Mouse (Mus musculus): ENCODE data around the gene Inpp5e. TPM values are rescaled to one million over a fixed set of nuclear protein-coding genes. Genes with fewer than 3 reads are reported as not detected.
A peak's percentile ranks its signal among the peaks of the same experiment; 100 is the strongest.

Gene Inpp5e
- polyA plus RNA-seq, 1 experiment from 2014 or later, result 25.1 TPM

GRCm38 (mm10) chr2:26417066-26417465 lies 8.1 kb upstream of the Inpp5e start:
- H3K27me3 ChIP-seq, result no peaks in the 10 kb centered on the region
- H3K9me3 ChIP-seq (replicated peaks), result no peaks in the 10 kb centered on the region
- no peak for ATAC-seq (ENCODE audit: insufficient number of reproducible peaks, low FRiP score, low TSS enrichment, low read depth)
- H3K36me3 ChIP-seq, result peaks cover 98% of the 10 kb centered on the region
- no peak overlapping the region for H3K4me2 ChIP-seq (replicated peaks)
- H3K27ac ChIP-seq (replicated peaks), result no peak overlapping the region
- H3K4me3 ChIP-seq (replicated peaks), result no peak overlapping the region
- H3K9ac ChIP-seq, result no peak overlapping the region
- H3K4me1 ChIP-seq, result no peaks in the 10 kb centered on the region

DNA sequence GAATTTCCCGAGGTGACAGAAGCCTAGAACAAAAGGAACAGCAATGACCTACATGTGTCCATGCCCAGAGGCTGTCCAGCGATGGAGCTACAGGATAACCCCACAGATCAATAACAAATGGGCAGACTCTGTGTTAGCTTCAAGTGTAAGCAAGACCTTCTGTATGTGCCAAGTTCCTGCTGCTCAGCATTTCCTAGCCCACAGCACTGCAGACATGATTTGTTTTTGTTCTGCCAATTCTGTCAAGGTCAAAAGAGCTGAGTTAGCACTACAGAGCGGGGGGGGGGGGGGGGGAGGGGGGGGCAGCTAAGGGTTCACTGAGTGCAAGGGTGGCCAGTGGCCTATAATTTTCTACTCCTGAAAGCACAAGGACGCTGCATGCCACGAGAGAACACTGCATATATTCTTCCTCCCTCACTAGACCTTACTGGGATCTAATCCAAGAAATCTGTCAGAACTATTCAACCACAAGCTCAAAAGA lies 2.0 kb upstream of the Inpp5e start:
- H3K4me3 ChIP-seq (replicated peaks), result no peak overlapping the region
- H3K27ac ChIP-seq (replicated peaks), result peak overlapping the region; percentile 65
- ATAC-seq (ENCODE audit: insufficient number of reproducible peaks, low FRiP score, low TSS enrichment, low read depth), result no peak
- H3K9me3 ChIP-seq (replicated peaks), result no peaks in the 10 kb centered on the region
- H3K4me1 ChIP-seq, result peaks cover 39% of the 10 kb centered on the region
- H3K4me2 ChIP-seq (replicated peaks), result no peak overlapping the region
- WGBS, result 60% methylated on average over 4 of the region's 5 CpGs
- H3K9ac ChIP-seq, result no peak overlapping the region; the same call in 1 of the 2 replicates
- H3K36me3 ChIP-seq, result peaks cover 60% of the 10 kb centered on the region
- H3K27me3 ChIP-seq, result no peaks in the 10 kb centered on the region

DNA sequence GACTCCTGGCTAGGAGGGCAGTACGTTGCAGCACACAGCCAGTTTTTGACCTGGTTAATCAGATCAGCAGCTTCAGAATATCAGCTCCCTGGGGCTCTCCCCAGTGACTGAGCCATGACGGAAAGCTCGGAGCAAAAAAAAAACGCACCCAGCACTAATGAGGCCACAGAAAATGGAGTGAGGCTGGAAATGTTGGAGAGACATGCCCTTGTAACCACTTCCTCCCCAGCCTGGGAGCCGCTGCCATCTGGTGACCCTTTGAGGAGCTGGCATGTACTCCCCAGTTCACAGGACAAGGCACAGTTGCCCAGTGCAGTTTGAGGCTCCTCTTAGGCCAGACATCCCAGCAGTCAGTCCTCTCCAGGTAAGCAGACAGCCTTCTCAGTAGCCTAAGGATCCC lies 1.1 kb upstream of the Inpp5e start:
- no peak for ATAC-seq (ENCODE audit: insufficient number of reproducible peaks, low FRiP score, low TSS enrichment, low read depth)
- WGBS, result 64% methylated on average over 5 of the region's 5 CpGs
- Histone ChIP-seq H3K36me3 (peaks cover 51% of the 10 kb centered on the region), H3K27ac (replicated peaks) (peak overlapping the region; percentile 65), H3K4me2 (replicated peaks) (no peak overlapping the region), H3K4me1 (peaks cover 42% of the 10 kb centered on the region), H3K9me3 (replicated peaks) (no peaks in the 10 kb centered on the region), H3K4me3 (replicated peaks) (no peak overlapping the region), H3K9ac (no peak overlapping the region), H3K27me3 (no peaks in the 10 kb centered on the region)

- Histone ChIP-seq H3K4me2 (replicated peaks) (0 out of 2 replicates have a peak overlapping the region, but pooled peaks have one; percentile 90), H3K27me3 (no peaks in the 10 kb centered on the region), H3K9me3 (replicated peaks) (no peaks in the 10 kb centered on the region), H3K4me1 (peaks cover 42% of the 10 kb centered on the region), H3K36me3 (peaks cover 49% of the 10 kb centered on the region), H3K9ac (no peak overlapping the region), H3K4me3 (replicated peaks) (peak overlapping the region; percentile 92), H3K27ac (replicated peaks) (peak overlapping the region; percentile 65; the same call in 1 of the 2 replicates)
- 49% methylated on average over 3 of the region's 3 CpGs for WGBS
- no peak for ATAC-seq (ENCODE audit: insufficient number of reproducible peaks, low FRiP score, low TSS enrichment, low read depth)
Observed at GRCm38 (mm10) chr2:26409362-26409761, 359 bp upstream of the Inpp5e start.

DNA sequence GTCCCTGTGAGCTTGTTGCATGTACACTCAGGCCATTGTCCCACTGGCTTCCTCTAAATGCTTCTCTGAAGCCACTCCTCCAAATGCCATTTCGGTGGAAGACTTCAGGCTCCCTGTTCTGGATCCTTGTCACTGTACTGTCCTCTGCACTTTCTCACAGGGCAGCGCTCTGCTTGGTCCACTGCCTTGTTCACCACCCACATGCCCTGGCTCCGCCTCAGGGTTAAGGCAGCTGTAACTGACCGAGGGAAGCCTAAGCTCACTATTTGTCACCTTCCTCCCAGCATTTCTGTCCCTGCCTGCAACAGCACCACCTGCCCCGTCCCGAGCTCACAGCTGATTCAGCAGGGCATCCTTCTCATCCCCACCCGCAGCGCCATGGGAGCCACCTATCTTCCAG lies 5.7 kb downstream of the Inpp5e start:
- Histone ChIP-seq H3K4me2 (replicated peaks) (no peak overlapping the region), H3K4me1 (peaks cover 26% of the 10 kb centered on the region), H3K4me3 (replicated peaks) (no peak overlapping the region), H3K9ac (no peak overlapping the region), H3K9me3 (replicated peaks) (no peaks in the 10 kb centered on the region), H3K36me3 (peaks cover 43% of the 10 kb centered on the region), H3K27ac (replicated peaks) (no peak overlapping the region), H3K27me3 (no peaks in the 10 kb centered on the region)
- ATAC-seq (ENCODE audit: insufficient number of reproducible peaks, low FRiP score, low TSS enrichment, low read depth), result no peak
- 75% methylated on average over 8 of the region's 8 CpGs for WGBS

GRCm38 (mm10) chr2:26402265-26402664 lies 6.7 kb downstream of the Inpp5e start:
- Histone ChIP-seq H3K27ac (replicated peaks) (no peak overlapping the region), H3K36me3 (peaks cover 52% of the 10 kb centered on the region), H3K9ac (no peak overlapping the region), H3K27me3 (no peaks in the 10 kb centered on the region), H3K4me2 (replicated peaks) (no peak overlapping the region), H3K9me3 (replicated peaks) (no peaks in the 10 kb centered on the region), H3K4me3 (replicated peaks) (no peak overlapping the region), H3K4me1 (peaks cover 15% of the 10 kb centered on the region)
- no peak for ATAC-seq (ENCODE audit: insufficient number of reproducible peaks, low FRiP score, low TSS enrichment, low read depth)
- WGBS, result 82% methylated on average over 1 of the region's 1 CpGs

- no peaks in the 10 kb centered on the region for H3K27me3 ChIP-seq
- no peak for ATAC-seq (ENCODE audit: insufficient number of reproducible peaks, low FRiP score, low TSS enrichment, low read depth)
- H3K4me3 ChIP-seq (replicated peaks), result no peak overlapping the region
- no peak overlapping the region for H3K9ac ChIP-seq
- H3K36me3 ChIP-seq, result peaks cover 64% of the 10 kb centered on the region
- no peak overlapping the region for H3K27ac ChIP-seq (replicated peaks)
- WGBS, result 89% methylated on average over 4 of the region's 4 CpGs
- H3K4me2 ChIP-seq (replicated peaks), result no peak overlapping the region
- no peaks in the 10 kb centered on the region for H3K9me3 ChIP-seq (replicated peaks)
- H3K4me1 ChIP-seq, result peaks cover 3% of the 10 kb centered on the region; the same call in 1 of the 2 replicates
Observed at GRCm38 (mm10) chr2:26401023-26401422, 8.0 kb downstream of the Inpp5e start.

DNA sequence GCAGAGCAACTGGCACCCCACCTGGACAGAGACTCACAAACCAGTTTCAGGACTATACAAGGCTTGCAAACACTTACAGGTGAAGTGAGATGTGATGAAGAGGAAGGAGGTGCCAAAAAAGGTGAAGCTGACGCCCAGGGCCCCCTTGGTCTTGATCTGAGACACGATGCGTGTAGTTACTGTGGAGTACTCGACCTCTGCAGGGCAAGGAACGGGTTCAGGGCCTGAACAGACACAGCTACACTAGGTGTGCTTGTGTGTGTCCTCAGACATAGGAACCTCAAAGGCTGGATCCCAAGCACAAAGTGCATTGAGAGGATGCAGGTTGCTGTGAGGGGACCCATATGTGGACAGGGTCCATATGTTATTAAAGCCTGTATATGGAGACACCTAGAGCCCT lies 8.7 kb downstream of the Inpp5e start:
- no peak overlapping the region for H3K9ac ChIP-seq
- H3K4me2 ChIP-seq (replicated peaks), result no peak overlapping the region
- H3K4me1 ChIP-seq, result no peaks in the 10 kb centered on the region
- H3K4me3 ChIP-seq (replicated peaks), result no peak overlapping the region
- H3K27ac ChIP-seq (replicated peaks), result no peak overlapping the region
- peaks cover 71% of the 10 kb centered on the region for H3K36me3 ChIP-seq
- H3K9me3 ChIP-seq (replicated peaks), result no peaks in the 10 kb centered on the region
- H3K27me3 ChIP-seq, result no peaks in the 10 kb centered on the region
- WGBS, result 81% methylated on average over 5 of the region's 5 CpGs
- ATAC-seq (ENCODE audit: insufficient number of reproducible peaks, low FRiP score, low TSS enrichment, low read depth), result no peak

DNA sequence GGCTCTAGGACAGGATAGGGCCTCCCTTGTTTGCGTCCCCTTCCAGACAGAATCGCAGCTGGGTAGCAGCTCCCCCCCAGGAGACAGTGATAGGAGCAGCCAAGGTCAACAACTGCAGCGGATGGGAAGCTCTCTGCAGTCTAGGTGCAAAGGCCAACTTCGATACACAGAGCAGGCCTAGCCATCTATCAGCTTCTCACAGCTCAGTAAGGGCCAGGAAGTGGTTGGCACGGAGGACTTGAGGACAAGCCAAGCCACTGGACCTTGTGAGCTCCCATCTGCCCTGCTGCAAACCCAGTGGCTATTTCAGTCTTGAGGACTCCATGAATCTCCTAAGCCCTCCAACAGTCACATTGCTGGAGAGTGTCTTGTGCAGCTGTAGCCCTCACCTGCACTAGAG lies 9.4 kb downstream of the Inpp5e start:
- H3K27ac ChIP-seq (replicated peaks), result no peak overlapping the region
- H3K4me1 ChIP-seq, result no peaks in the 10 kb centered on the region
- H3K9me3 ChIP-seq (replicated peaks), result no peaks in the 10 kb centered on the region
- peaks cover 75% of the 10 kb centered on the region for H3K36me3 ChIP-seq
- no peak overlapping the region for H3K4me2 ChIP-seq (replicated peaks)
- no peak overlapping the region for H3K4me3 ChIP-seq (replicated peaks)
- 84% methylated on average over 5 of the region's 5 CpGs for WGBS
- 0 out of 2 replicates have a peak, but pooled peaks have one; percentile 17 for ATAC-seq (ENCODE audit: insufficient number of reproducible peaks, low FRiP score, low TSS enrichment, low read depth)
- H3K27me3 ChIP-seq, result no peaks in the 10 kb centered on the region
- H3K9ac ChIP-seq, result no peak overlapping the region

GRCm38 (mm10) chr2:26398978-26399377 lies 10.0 kb downstream of the Inpp5e start:
- Histone ChIP-seq H3K9me3 (replicated peaks) (no peaks in the 10 kb centered on the region), H3K27ac (replicated peaks) (no peak overlapping the region), H3K9ac (no peak overlapping the region), H3K27me3 (no peaks in the 10 kb centered on the region), H3K4me2 (replicated peaks) (no peak overlapping the region), H3K4me1 (no peaks in the 10 kb centered on the region), H3K36me3 (peaks cover 80% of the 10 kb centered on the region), H3K4me3 (replicated peaks) (no peak overlapping the region)
- WGBS, result 90% methylated on average over 8 of the region's 8 CpGs
- no peak for ATAC-seq (ENCODE audit: insufficient number of reproducible peaks, low FRiP score, low TSS enrichment, low read depth)

GRCm38 (mm10) chr2:26391617-26392016 lies 17.4 kb downstream of the Inpp5e start:
- Histone ChIP-seq H3K4me1 (peaks cover 22% of the 10 kb centered on the region), H3K9ac (no peak overlapping the region), H3K27me3 (no peaks in the 10 kb centered on the region), H3K4me2 (replicated peaks) (no peak overlapping the region), H3K4me3 (replicated peaks) (no peak overlapping the region), H3K9me3 (replicated peaks) (no peaks in the 10 kb centered on the region), H3K36me3 (peaks cover 76% of the 10 kb centered on the region), H3K27ac (replicated peaks) (no peak overlapping the region)
- WGBS, result 93% methylated on average over 6 of the region's 6 CpGs
- no peak for ATAC-seq (ENCODE audit: insufficient number of reproducible peaks, low FRiP score, low TSS enrichment, low read depth)

DNA sequence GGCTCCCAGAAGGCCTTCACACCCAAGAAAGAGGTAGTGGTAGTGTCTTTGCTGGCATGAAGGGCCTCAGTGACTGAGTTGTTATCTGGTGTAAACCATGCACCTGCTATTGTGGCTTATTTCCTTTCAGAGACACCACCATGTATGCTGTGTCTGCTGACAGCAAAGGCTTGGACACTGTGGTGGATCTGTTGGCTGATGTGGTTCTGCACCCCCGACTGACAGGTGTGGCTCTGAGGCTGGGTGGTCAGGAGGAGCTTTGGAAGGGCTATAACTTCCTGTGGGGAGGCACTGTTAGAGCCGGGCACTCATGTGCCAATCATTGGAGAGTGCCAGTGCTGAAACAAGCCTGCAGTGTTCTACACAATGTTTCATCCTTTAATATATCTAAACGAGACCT lies 18.0 kb downstream of the Inpp5e start:
- Histone ChIP-seq H3K4me2 (replicated peaks) (no peak overlapping the region), H3K9me3 (replicated peaks) (no peaks in the 10 kb centered on the region), H3K27me3 (no peaks in the 10 kb centered on the region), H3K9ac (no peak overlapping the region), H3K36me3 (peaks cover 76% of the 10 kb centered on the region), H3K4me1 (peaks cover 22% of the 10 kb centered on the region), H3K27ac (replicated peaks) (no peak overlapping the region), H3K4me3 (replicated peaks) (no peak overlapping the region)
- no peak for ATAC-seq (ENCODE audit: insufficient number of reproducible peaks, low FRiP score, low TSS enrichment, low read depth)
- 82% methylated on average over 3 of the region's 3 CpGs for whole genome bisulfite sequencing

All from embryonic facial prominence, embryonic 15.5 days (tissue).